In genomic region chr9:120009871-120010270, GRCm38 (mm10) we compare ENCODE assay signal across 27 mouse cellular contexts. TPM values are rescaled to one million over a fixed set of nuclear protein-coding genes. Genes with fewer than 3 reads are reported as not detected.
A peak's percentile ranks its signal among the peaks of the same experiment; 100 is the strongest.
DNase-seq lines count a peak whose midpoint lies in the region; ATAC-seq and TF ChIP-seq lines count a peak whose summit lies in the region.
"Had no signal": no experiment of that assay in that cellular context is flagged by ENCODE, and none has a peak within 500 bp of the region (broad histone marks: within the 10 kb centered on the region; RNA-seq: fewer than 3 reads in every experiment).

No protein-coding gene starts in this region.

- no peak for ATAC-seq in heart, embryonic 13.5 days (ENCODE audit: extremely low read depth, insufficient number of reproducible peaks, low FRiP score, low TSS enrichment)
- ATAC-seq: CD4-positive, CD25-positive, alpha-beta regulatory T cell, adult 4 months; forebrain, postnatal 0 days; hindbrain, embryonic 16.5 days had no signal

- peaks cover 38% of the 10 kb centered on the region for H3K4me1 ChIP-seq in heart, embryonic 13.5 days
- H3K4me1 ChIP-seq in heart, embryonic 10.5 days = peaks cover 32% of the 10 kb centered on the region
- peaks cover 23% of the 10 kb centered on the region for H3K4me1 ChIP-seq in liver, adult 2 months (ENCODE audit: control insufficient read depth, insufficient read depth, low read length)
- H3K4me1 ChIP-seq in testis, adult 2 months (ENCODE audit: control insufficient read depth, insufficient read depth, low read length) = peaks cover 13% of the 10 kb centered on the region
- peaks cover 14 to 32% of the 10 kb centered on the region in 2 experiments for H3K4me1 ChIP-seq in ES-E14 (ENCODE audit: control insufficient read depth in 2 of 2, insufficient read depth in 2 of 2, low read length in 2 of 2, poor library complexity in 1 of 2)
- H3K4me1 ChIP-seq: embryonic facial prominence, embryonic 12.5 days had no signal

- no peaks in the 10 kb centered on the region for H3K27me3 ChIP-seq in heart, embryonic 13.5 days (replicated peaks)
- no peaks in the 10 kb centered on the region for H3K27me3 ChIP-seq in heart, embryonic 10.5 days (ENCODE audit: insufficient read depth, poor library complexity, severe bottlenecking)
- H3K27me3 ChIP-seq in liver, adult 2 months (ENCODE audit: control insufficient read depth, insufficient read depth, low read length) = no peaks in the 10 kb centered on the region
- no peaks in the 10 kb centered on the region for H3K27me3 ChIP-seq in testis, adult 2 months (ENCODE audit: control insufficient read depth, insufficient read depth, low read length)
- H3K27me3 ChIP-seq: embryonic facial prominence, embryonic 12.5 days; embryonic facial prominence, embryonic 15.5 days; heart, embryonic 12.5 days had no signal

- in situ Hi-C loops in ES-E14 (cut with MboI; ENCODE audit: low sequenced_read_pairs in 2 of 2, unreplicated experiment in 2 of 2) = no loop called here

- H3K9ac ChIP-seq in heart, embryonic 13.5 days = no peak overlapping the region
- H3K9ac ChIP-seq in liver, adult 2 months (ENCODE audit: low read depth, low read length) = no peak overlapping the region
- no peak overlapping the region for H3K9ac ChIP-seq in ES-E14 (ENCODE audit: insufficient read depth, low read depth, low read length, poor library complexity, severe bottlenecking)
- H3K9ac ChIP-seq: embryonic facial prominence, embryonic 12.5 days; embryonic facial prominence, embryonic 15.5 days; forebrain, postnatal 0 days; heart, embryonic 12.5 days had no signal

- no peak for TF ChIP-seq POLR2A in liver, adult 2 months (IDR thresholded peaks at IDR 0.05; ENCODE audit: extremely low read depth, insufficient read depth, low read length)
- TF ChIP-seq POLR2A in testis, adult 2 months (IDR thresholded peaks at IDR 0.05; ENCODE audit: control insufficient read depth, low read depth, low read length) = no peak

- peak overlapping the region; percentile 89; the same call in 1 of the 2 replicates for H3K27ac ChIP-seq in heart, embryonic 13.5 days (replicated peaks)
- no peak overlapping the region for H3K27ac ChIP-seq in heart, embryonic 10.5 days
- H3K27ac ChIP-seq in liver, adult 2 months (replicated peaks; ENCODE audit: insufficient read depth, low read depth, low read length) = no peak overlapping the region
- H3K27ac ChIP-seq in testis, adult 2 months (ENCODE audit: control insufficient read depth, insufficient read depth, low read depth, low read length) = no peak overlapping the region
- H3K27ac ChIP-seq in ES-E14 (ENCODE audit: insufficient read depth, low read depth, low read length, poor library complexity, severe bottlenecking) = peak overlapping the region; percentile 51; the same call in 1 of the 2 replicates

- no peak for TF ChIP-seq CTCF in liver, adult 2 months (IDR thresholded peaks at IDR 0.05; ENCODE audit: low read depth, low read length)
- TF ChIP-seq CTCF in testis, adult 2 months (IDR thresholded peaks at IDR 0.05; ENCODE audit: control insufficient read depth, insufficient read depth, insufficient replicate concordance, low read depth, low read length) = no peak

- H3K36me3 ChIP-seq in heart, embryonic 13.5 days = peaks cover 31% of the 10 kb centered on the region
- H3K36me3 ChIP-seq in heart, embryonic 10.5 days = peaks cover 27% of the 10 kb centered on the region
- H3K36me3 ChIP-seq in liver, adult 2 months (ENCODE audit: control insufficient read depth, insufficient read depth, low read length) = no peaks in the 10 kb centered on the region
- no peaks in the 10 kb centered on the region for H3K36me3 ChIP-seq in testis, adult 2 months (ENCODE audit: control insufficient read depth, insufficient read depth, low read length)
- H3K36me3 ChIP-seq in ES-E14 (ENCODE audit: control insufficient read depth, insufficient read depth, low read length, poor library complexity, severe bottlenecking) = no peaks in the 10 kb centered on the region
- H3K36me3 ChIP-seq: embryonic facial prominence, embryonic 12.5 days; embryonic facial prominence, embryonic 15.5 days; hindbrain, embryonic 13.5 days had no signal

- peaks cover 4% of the 10 kb centered on the region; the same call in 1 of the 2 replicates for H3K9me3 ChIP-seq in heart, embryonic 13.5 days
- no peaks in the 10 kb centered on the region for H3K9me3 ChIP-seq in heart, embryonic 10.5 days
- H3K9me3 ChIP-seq in ES-E14 (ENCODE audit: control insufficient read depth, insufficient read depth, low read depth, low read length) = no peaks in the 10 kb centered on the region
- H3K9me3 ChIP-seq: embryonic facial prominence, embryonic 12.5 days; embryonic facial prominence, embryonic 15.5 days; hindbrain, embryonic 13.5 days had no signal

- no peaks in the 10 kb centered on the region for H3K79me2 ChIP-seq in liver, adult 2 months (ENCODE audit: control insufficient read depth, insufficient read depth, low read length)

- 95% methylated on average over 3 of the region's 3 CpGs for WGBS in heart, embryonic 13.5 days
- WGBS in heart, embryonic 10.5 days = 91% methylated on average over 3 of the region's 3 CpGs
- 30% methylated on average over 3 of the region's 3 CpGs for WGBS in liver, adult 2 months

- no peak overlapping the region for H3K4me2 ChIP-seq in heart, embryonic 13.5 days
- H3K4me2 ChIP-seq: embryonic facial prominence, embryonic 15.5 days had no signal

- DNase-seq in heart, embryonic 10.5 days (ENCODE audit: low spot score) = no peak
- peak; percentile 72 for DNase-seq in liver, adult 2 months (ENCODE audit: extremely low read depth, low read depth, low spot score)
- DNase-seq in liver (no peak), ES-E14 (ENCODE audit: low read depth, low spot score) (no peak)
- DNase-seq in testis, postnatal 10 days (ENCODE audit: low spot score) = no peak
- no peak for DNase-seq in spleen, adult 18-20 months
- DNase-seq: adrenal gland, adult 2 months; adrenal gland, postnatal 14 days; cerebellum, adult 11 months; cerebellum, adult 2 months; cerebellum, postnatal 25 days; forebrain, postnatal 0 days; gastrocnemius, postnatal 36 days had no signal

- H3K4me3 ChIP-seq in heart, embryonic 13.5 days = no peak overlapping the region
- no peak overlapping the region for H3K4me3 ChIP-seq in heart, embryonic 10.5 days
- no peak overlapping the region for H3K4me3 ChIP-seq in liver, adult 2 months (ENCODE audit: insufficient read depth, low read depth, low read length)
- H3K4me3 ChIP-seq in testis, adult 2 months (ENCODE audit: control insufficient read depth, low read depth, low read length) = peak overlapping the region; percentile 52
- no peak overlapping the region for H3K4me3 ChIP-seq in ES-E14 (ENCODE audit: insufficient read depth in 1 of 2, low read depth in 1 of 2, low read length in 2 of 2, poor library complexity in 1 of 2, severe bottlenecking in 1 of 2)
- H3K4me3 ChIP-seq: embryonic facial prominence, embryonic 12.5 days; embryonic facial prominence, embryonic 15.5 days; heart, embryonic 12.5 days; hindbrain, embryonic 13.5 days had no signal

TF ChIP-seq in ES-E14, 5 proteins besides CTCF, POLR2A, EP300 and RAD21:
- no peak for TF ChIP-seq HCFC1 (IDR thresholded peaks at IDR 0.05; ENCODE audit: borderline replicate concordance, insufficient read depth, low read length)
- TF ChIP-seq ZC3H11A (IDR thresholded peaks at IDR 0.05; ENCODE audit: borderline replicate concordance, low read depth, low read length) = no peak
- TF ChIP-seq ZNF384 (IDR thresholded peaks at IDR 0.05; ENCODE audit: low read depth, low read length) = no peak
- TF ChIP-seq CHD2 (IDR thresholded peaks at IDR 0.05; ENCODE audit: low read depth, low read length) = no peak
- TF ChIP-seq MAFK (IDR thresholded peaks at IDR 0.05; ENCODE audit: insufficient read depth, low read depth, low read length) = no peak
TF ChIP-seq in ES-E14: peak in this region for 0.

RNA-seq across cellular contexts. Expression of gene Xirp1, which starts 13.5 kb away (rescaled TPM):
- polyA plus RNA-seq in heart, embryonic 13.5 days (2015; fragmentation: Nextera tagmentation; extraction: Ambion mirVana) = 44.6 and 47.2 TPM in 2 replicates
- polyA plus RNA-seq in heart, embryonic 10.5 days (2016; fragmentation: Nextera tagmentation; extraction: Ambion mirVana) = 41.1 and 90.1 TPM in 2 replicates
- under 0.01 and 0.09 TPM in 2 replicates for total RNA-seq in liver, adult 2 months (2014; rRNA removed)
- 0.11 TPM in 2 replicates for polyA plus RNA-seq in liver, adult 2 months (2012; rRNA removed)
- 0.67 and 0.90 TPM in 2 replicates for polyA plus RNA-seq in testis, adult 2 months (2012; rRNA removed)
- 0.05 and 0.13 TPM in 2 replicates for total RNA-seq in ES-E14 (2012; rRNA removed)
- total RNA-seq: common myeloid progenitor, adult 5-6 weeks; forebrain, postnatal 0 days; granulocyte monocyte progenitor cell, adult 5-6 weeks; hematopoietic stem cell, adult 5-6 weeks; MEL had no signal
- polyA plus RNA-seq: CD4-positive, CD25-positive, alpha-beta regulatory T cell, adult 4 months; forebrain, embryonic 11.5 days; forebrain, embryonic 14.5 days; forebrain, postnatal 0 days; hindbrain, embryonic 16.5 days had no signal

RNA-seq across cellular contexts. Expression of gene Csrnp1, which starts 25.4 kb away (rescaled TPM):
- polyA plus RNA-seq in heart, embryonic 13.5 days (2015; fragmentation: Nextera tagmentation; extraction: Ambion mirVana) = 5.7 and 6.8 TPM in 2 replicates
- polyA plus RNA-seq in heart, embryonic 10.5 days (2016; fragmentation: Nextera tagmentation; extraction: Ambion mirVana) = 7.5 and 8.0 TPM in 2 replicates
- total RNA-seq in liver, adult 2 months (2014; rRNA removed) = 5.8 and 9.2 TPM in 2 replicates
- 9.7 and 10.4 TPM in 2 replicates for polyA plus RNA-seq in liver, adult 2 months (2012; rRNA removed)
- polyA plus RNA-seq in testis, adult 2 months (2012; rRNA removed) = 99.8 and 99.9 TPM in 2 replicates
- total RNA-seq in ES-E14 (2012; rRNA removed) = 40.6 and 57.8 TPM in 2 replicates

RNA-seq across cellular contexts. Expression of gene Cx3cr1, which starts 59.8 kb away (rescaled TPM):
- polyA plus RNA-seq in heart, embryonic 13.5 days (2015; fragmentation: Nextera tagmentation; extraction: Ambion mirVana) = 7.2 and 9.3 TPM in 2 replicates
- polyA plus RNA-seq in heart, embryonic 10.5 days (2016; fragmentation: Nextera tagmentation; extraction: Ambion mirVana) = 1.1 and 4.1 TPM in 2 replicates
- total RNA-seq in liver, adult 2 months (2014; rRNA removed) = 0.09 and 0.40 TPM in 2 replicates
- 0.27 and 0.39 TPM in 2 replicates for polyA plus RNA-seq in liver, adult 2 months (2012; rRNA removed)
- 2.2 and 2.7 TPM in 2 replicates for polyA plus RNA-seq in testis, adult 2 months (2012; rRNA removed)
- total RNA-seq in ES-E14 (2012; rRNA removed) = 0.09 TPM in 1 of 2 replicates, not detected in the other
- total RNA-seq: MEL had no signal

Comparison
In these comparisons a context has a peak if more than half of its experiments do, and no peak if none do; other contexts are left out.
1. H3K27ac ChIP-seq: peak in heart, embryonic 13.5 days (single experiment) and ES-E14 (single experiment); none in heart, embryonic 10.5 days (single experiment), liver, adult 2 months (single experiment) and testis, adult 2 months (single experiment).
2. RNA of gene Xirp1, which starts 13.5 kb away (polyA plus RNA-seq): 44.6 to 47.2 TPM in heart, embryonic 13.5 days and 41.1 to 90.1 TPM in heart, embryonic 10.5 days; 0.67 to 0.90 TPM in testis, adult 2 months and 0.11 TPM in liver, adult 2 months; every median in the first group is over 10 times any median in the second.